Mouse (Mus musculus): ENCODE data around the gene Coa5. TPM values are rescaled to one million over a fixed set of nuclear protein-coding genes. Genes with fewer than 3 reads are reported as not detected.

Coa5 gene
- total and polyA plus RNA-seq, 3 experiments = 43.8 to 79.8 (median 62.8) TPM

GRCm38 (mm10) chr1:37408678-37409077 is 21.2 kb downstream of the Coa5 start:
- no peaks in the 10 kb centered on the region for H3K79me2 ChIP-seq (replicated peaks; ENCODE audit: control insufficient read depth, extremely low read depth, insufficient read depth, poor library complexity, severe bottlenecking)
- H3K27me3 ChIP-seq (replicated peaks) = no peaks in the 10 kb centered on the region
- DNase-seq (ENCODE audit: extremely low read depth) = no peak
- no peak overlapping the region for H3K27ac ChIP-seq (ENCODE audit: insufficient read depth, low read depth)
- in situ Hi-C loops (cut with MboI; ENCODE audit: low pct_ligation_motif_present, low pct_unique_long_range_greater_than_20kb, low sequenced_read_pairs) = no loop called here
- peaks cover 17 to 44% of the 10 kb centered on the region in 2 experiments for H3K4me1 ChIP-seq (ENCODE audit: control insufficient read depth in 1 of 2, insufficient read depth in 2 of 2)
- no peak overlapping the region for H3K9ac ChIP-seq (ENCODE audit: insufficient read depth, low read depth)
- H3K4me3 ChIP-seq (replicated peaks in 1 of 3; ENCODE audit: low read depth in 2 of 3, low read length in 2 of 3, poor library complexity in 1 of 3) = no peak overlapping the region
- dilution Hi-C loops (cut with MboI; ENCODE audit: extremely low pct_ligation_motif_present, extremely low pct_unique_long_range_greater_than_20kb, low sequenced_read_pairs) = no loop called here
- H3K4me2 ChIP-seq (ENCODE audit: insufficient read depth, low read depth, poor library complexity, severe bottlenecking) = no peak overlapping the region
- TF ChIP-seq ZNF384 (IDR thresholded peaks at IDR 0.05; ENCODE audit: low read depth, low read length) (no peak), ZMIZ1 (IDR thresholded peaks at IDR 0.05; ENCODE audit: low read depth, low read length) (no peak), TCF12 (IDR thresholded peaks at IDR 0.05; ENCODE audit: low read depth, low read length) (peak; percentile 53; the same call in 1 of the 2 replicates), EP300 (IDR thresholded peaks at IDR 0.05; ENCODE audit: low read length) (peak; percentile 51), IRF4 (IDR thresholded peaks at IDR 0.05; ENCODE audit: low read depth, low read length) (peak; percentile 31; the same call in 1 of the 2 replicates), USF1 (IDR thresholded peaks at IDR 0.05; ENCODE audit: low read depth, low read length) (no peak)
- H3K9me3 ChIP-seq (replicated peaks; ENCODE audit: low read length) = no peaks in the 10 kb centered on the region
- peaks cover under 1 to 16% of the 10 kb centered on the region in 2 experiments for H3K36me3 ChIP-seq (replicated peaks in 1 of 2; ENCODE audit: control insufficient read depth in 1 of 2, insufficient read depth in 1 of 2, low read length in 1 of 2)

- H3K27me3 ChIP-seq (replicated peaks) = no peaks in the 10 kb centered on the region
- no peaks in the 10 kb centered on the region for H3K79me2 ChIP-seq (replicated peaks; ENCODE audit: control insufficient read depth, extremely low read depth, insufficient read depth, poor library complexity, severe bottlenecking)
- no peak overlapping the region for H3K4me2 ChIP-seq (ENCODE audit: insufficient read depth, low read depth, poor library complexity, severe bottlenecking)
- dilution Hi-C loops (cut with MboI; ENCODE audit: extremely low pct_ligation_motif_present, extremely low pct_unique_long_range_greater_than_20kb, low sequenced_read_pairs) (no loop called here), in situ Hi-C loops (cut with MboI; ENCODE audit: low pct_ligation_motif_present, low pct_unique_long_range_greater_than_20kb, low sequenced_read_pairs) (no loop called here)
- H3K9me3 ChIP-seq (replicated peaks; ENCODE audit: low read length) = no peaks in the 10 kb centered on the region
- TF ChIP-seq EP300 (IDR thresholded peaks at IDR 0.05; ENCODE audit: low read length) = peak; percentile 26; the same call in 1 of the 2 replicates
- TF ChIP-seq MAZ (IDR thresholded peaks at IDR 0.05; ENCODE audit: low read depth, low read length) = no peak
- no peak for TF ChIP-seq TBP (conservative IDR thresholded peaks at IDR 0.05; ENCODE audit: low read depth, low read length)
- peak; percentile 39; the same call in 1 of the 2 replicates for TF ChIP-seq JUND (conservative IDR thresholded peaks at IDR 0.05; ENCODE audit: low read depth, low read length)
- H3K27ac ChIP-seq (ENCODE audit: insufficient read depth, low read depth) = no peak overlapping the region
- no peak for DNase-seq (ENCODE audit: extremely low read depth)
- no peak overlapping the region for H3K9ac ChIP-seq (ENCODE audit: insufficient read depth, low read depth)
- H3K36me3 ChIP-seq (replicated peaks in 1 of 2; ENCODE audit: control insufficient read depth in 1 of 2, insufficient read depth in 1 of 2, low read length in 1 of 2) = peaks cover 3 to 16% of the 10 kb centered on the region in 2 experiments
- peaks cover 17 to 44% of the 10 kb centered on the region in 2 experiments for H3K4me1 ChIP-seq (ENCODE audit: control insufficient read depth in 1 of 2, insufficient read depth in 2 of 2)
- H3K4me3 ChIP-seq (replicated peaks in 1 of 3; ENCODE audit: low read depth in 2 of 3, low read length in 2 of 3, poor library complexity in 1 of 3) = no peak overlapping the region
These were observed 21.8 kb downstream of the Coa5 start for GRCm38 (mm10) chr1:37408059-37408458.

GRCm38 (mm10) chr1:37407228-37407627 is 22.7 kb downstream of the Coa5 start:
- Histone ChIP-seq H3K4me3 (replicated peaks in 1 of 3; ENCODE audit: low read depth in 2 of 3, low read length in 2 of 3, poor library complexity in 1 of 3) (no peak overlapping the region), H3K9ac (ENCODE audit: insufficient read depth, low read depth) (no peak overlapping the region), H3K36me3 (replicated peaks in 1 of 2; ENCODE audit: control insufficient read depth in 1 of 2, insufficient read depth in 1 of 2, low read length in 1 of 2) (peaks cover 3 to 21% of the 10 kb centered on the region in 2 experiments), H3K79me2 (replicated peaks; ENCODE audit: control insufficient read depth, extremely low read depth, insufficient read depth, poor library complexity, severe bottlenecking) (no peaks in the 10 kb centered on the region), H3K9me3 (replicated peaks; ENCODE audit: low read length) (no peaks in the 10 kb centered on the region), H3K4me1 (ENCODE audit: control insufficient read depth in 1 of 2, insufficient read depth in 2 of 2) (peaks cover 19 to 46% of the 10 kb centered on the region in 2 experiments), H3K4me2 (ENCODE audit: insufficient read depth, low read depth, poor library complexity, severe bottlenecking) (peak overlapping the region; percentile 38; the same call in 1 of the 2 replicates), H3K27ac (ENCODE audit: insufficient read depth, low read depth) (peak overlapping the region; percentile 12; the same call in 1 of the 2 replicates), H3K27me3 (replicated peaks) (no peaks in the 10 kb centered on the region)
- dilution Hi-C loops (cut with MboI; ENCODE audit: extremely low pct_ligation_motif_present, extremely low pct_unique_long_range_greater_than_20kb, low sequenced_read_pairs) (no loop called here), in situ Hi-C loops (cut with MboI; ENCODE audit: low pct_ligation_motif_present, low pct_unique_long_range_greater_than_20kb, low sequenced_read_pairs) (no loop called here)
- peak; percentile 71 for DNase-seq (ENCODE audit: extremely low read depth)
- TF ChIP-seq TCF12 (IDR thresholded peaks at IDR 0.05; ENCODE audit: low read depth, low read length) (peak; percentile 80; the same call in 1 of the 2 replicates), ETS1 (conservative IDR thresholded peaks at IDR 0.05; ENCODE audit: low read depth, low read length) (peak; percentile 80), USF1 (IDR thresholded peaks at IDR 0.05; ENCODE audit: low read depth, low read length) (no peak), SIN3A (IDR thresholded peaks at IDR 0.05; ENCODE audit: low read length) (no peak; the same call in 1 of the 2 replicates), MAFK (IDR thresholded peaks at IDR 0.05; ENCODE audit: insufficient replicate concordance, low read length) (no peak), HCFC1 (IDR thresholded peaks at IDR 0.05; ENCODE audit: low read depth, low read length) (no peak), IRF4 (IDR thresholded peaks at IDR 0.05; ENCODE audit: low read depth, low read length) (no peak), MXI1 (IDR thresholded peaks at IDR 0.05; ENCODE audit: low read depth, low read length) (peak; percentile 83; the same call in 1 of the 2 replicates), NELFE (IDR thresholded peaks at IDR 0.05; ENCODE audit: low read depth, low read length) (no peak), MAX (IDR thresholded peaks at IDR 0.05; ENCODE audit: low read length) (peak; percentile 87), CTCF (conservative IDR thresholded peaks at IDR 0.05 in 1 of 2, IDR thresholded peaks at IDR 0.05 in 1 of 2; ENCODE audit: low read depth in 2 of 2, low read length in 2 of 2) (no peak), MYC (IDR thresholded peaks at IDR 0.05; ENCODE audit: low read depth, low read length) (peak; percentile 64; the same call in 1 of the 2 replicates), CHD1 (IDR thresholded peaks at IDR 0.05; ENCODE audit: low read depth, low read length) (no peak), TBP (conservative IDR thresholded peaks at IDR 0.05; ENCODE audit: low read depth, low read length) (no peak), ELF1 (IDR thresholded peaks at IDR 0.05; ENCODE audit: low read depth, low read length) (peak; percentile 38; the same call in 1 of the 2 replicates), ZMIZ1 (IDR thresholded peaks at IDR 0.05; ENCODE audit: low read depth, low read length) (no peak), KAT2A (IDR thresholded peaks at IDR 0.05; ENCODE audit: insufficient replicate concordance, low read length) (0 out of 2 replicates have a peak, but pooled peaks have one; percentile 14), USF2 (conservative IDR thresholded peaks at IDR 0.05; ENCODE audit: low read depth, low read length) (no peak), CHD2 (IDR thresholded peaks at IDR 0.05; ENCODE audit: low read length) (no peak), ZKSCAN1 (IDR thresholded peaks at IDR 0.05; ENCODE audit: borderline replicate concordance, low read depth, low read length) (no peak)
